11 mouse cellular contexts compared by ENCODE assay signal in the genomic region with DNA sequence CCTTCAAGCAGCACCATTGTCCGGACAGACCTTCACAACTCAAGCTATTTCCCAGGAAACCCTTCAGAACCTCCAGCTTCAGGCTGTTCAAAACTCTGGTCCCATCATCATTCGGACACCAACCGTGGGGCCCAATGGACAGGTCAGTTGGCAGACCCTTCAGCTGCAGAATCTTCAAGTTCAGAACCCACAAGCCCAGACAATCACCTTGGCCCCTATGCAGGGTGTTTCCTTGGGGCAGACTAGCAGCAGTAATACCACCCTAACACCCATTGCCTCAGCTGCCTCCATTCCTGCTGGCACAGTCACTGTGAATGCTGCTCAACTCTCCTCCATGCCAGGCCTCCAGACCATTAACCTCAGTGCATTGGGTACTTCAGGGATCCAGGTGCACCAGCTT. TPM values are rescaled to one million over a fixed set of nuclear protein-coding genes. Genes with fewer than 3 reads are reported as not detected.
DNase-seq lines count a peak whose midpoint lies in the region; ATAC-seq lines count a peak whose summit lies in the region.
"Had no signal": no experiment of that assay in that cellular context is flagged by ENCODE, and none has a peak within 500 bp of the region (broad histone marks: within the 10 kb centered on the region; RNA-seq: fewer than 3 reads in every experiment).

No protein-coding gene starts in this region.

- no peak overlapping the region for H3K4me3 ChIP-seq in heart, embryonic 11.5 days (ENCODE audit: low read depth, low read length)
- no peak overlapping the region for H3K4me3 ChIP-seq in neural tube, embryonic 12.5 days
- H3K4me3 ChIP-seq in limb, embryonic 12.5 days (replicated peaks) = no peak overlapping the region
- H3K4me3 ChIP-seq in stomach, embryonic 16.5 days (replicated peaks; ENCODE audit: low read length) = no peak overlapping the region

- H3K27me3 ChIP-seq in heart, embryonic 11.5 days (ENCODE audit: control insufficient read depth, insufficient read depth, low read length) = no peaks in the 10 kb centered on the region
- no peaks in the 10 kb centered on the region for H3K27me3 ChIP-seq in neural tube, embryonic 12.5 days (replicated peaks)
- no peaks in the 10 kb centered on the region for H3K27me3 ChIP-seq in limb, embryonic 12.5 days
- H3K27me3 ChIP-seq in stomach, embryonic 16.5 days (ENCODE audit: control insufficient read depth, insufficient read depth, low read length) = no peaks in the 10 kb centered on the region

- H3K9ac ChIP-seq in heart, embryonic 11.5 days (ENCODE audit: low read depth, low read length) = no peak overlapping the region; the same call in 1 of the 2 replicates
- no peak overlapping the region for H3K9ac ChIP-seq in neural tube, embryonic 12.5 days
- 0 out of 2 replicates have a peak overlapping the region, but pooled peaks have one; percentile 8 for H3K9ac ChIP-seq in limb, embryonic 12.5 days (replicated peaks)
- peak overlapping the region; percentile 29; the same call in 1 of the 2 replicates for H3K9ac ChIP-seq in stomach, embryonic 16.5 days (ENCODE audit: low read length)

- no peak for ATAC-seq in heart, embryonic 11.5 days (replicated peaks; ENCODE audit: insufficient number of reproducible peaks, low FRiP score, low TSS enrichment)
- ATAC-seq in neural tube, embryonic 12.5 days (ENCODE audit: low FRiP score, low read depth) = no peak
- no peak for ATAC-seq in limb, embryonic 12.5 days (ENCODE audit: insufficient number of reproducible peaks, insufficient read depth, low FRiP score, low TSS enrichment, low read depth)
- ATAC-seq in stomach, embryonic 16.5 days (ENCODE audit: insufficient read depth, low FRiP score) = no peak

- no peak overlapping the region for H3K27ac ChIP-seq in heart, embryonic 11.5 days (ENCODE audit: low read depth, low read length)
- H3K27ac ChIP-seq in neural tube, embryonic 12.5 days = no peak overlapping the region
- H3K27ac ChIP-seq in limb, embryonic 12.5 days = no peak overlapping the region
- no peak overlapping the region for H3K27ac ChIP-seq in stomach, embryonic 16.5 days (ENCODE audit: low read length)

- peak overlapping the region; percentile 27; the same call in 1 of the 2 replicates for H3K4me2 ChIP-seq in heart, embryonic 11.5 days
- H3K4me2 ChIP-seq in neural tube, embryonic 12.5 days (replicated peaks) = 0 out of 2 replicates have a peak overlapping the region, but pooled peaks have one; percentile 20
- H3K4me2 ChIP-seq in limb, embryonic 12.5 days = peak overlapping the region; percentile 35
- H3K4me2 ChIP-seq in stomach, embryonic 16.5 days (ENCODE audit: low read depth, low read length) = 0 out of 2 replicates have a peak overlapping the region, but pooled peaks have one; percentile 18

- no peaks in the 10 kb centered on the region for H3K9me3 ChIP-seq in heart, embryonic 11.5 days (replicated peaks; ENCODE audit: control insufficient read depth, low read length)
- no peaks in the 10 kb centered on the region for H3K9me3 ChIP-seq in neural tube, embryonic 12.5 days
- H3K9me3 ChIP-seq in limb, embryonic 12.5 days = no peaks in the 10 kb centered on the region; the same call in 1 of the 2 replicates
- no peaks in the 10 kb centered on the region for H3K9me3 ChIP-seq in stomach, embryonic 16.5 days (replicated peaks; ENCODE audit: control insufficient read depth, low read length)

- H3K4me1 ChIP-seq in heart, embryonic 11.5 days (ENCODE audit: control insufficient read depth, insufficient read depth, low read length) = peaks cover 11% of the 10 kb centered on the region; the same call in 1 of the 2 replicates
- H3K4me1 ChIP-seq in neural tube, embryonic 12.5 days = peaks cover 38% of the 10 kb centered on the region
- H3K4me1 ChIP-seq in limb, embryonic 12.5 days (replicated peaks) = peaks cover 44% of the 10 kb centered on the region
- peaks cover 25% of the 10 kb centered on the region for H3K4me1 ChIP-seq in stomach, embryonic 16.5 days (ENCODE audit: control insufficient read depth, insufficient read depth, low read length)

- WGBS in heart, embryonic 11.5 days (ENCODE audit: insufficient replicate concordance) = 95% methylated on average over 3 of the region's 3 CpGs
- WGBS in neural tube, embryonic 12.5 days = 96% methylated on average over 3 of the region's 3 CpGs
- 95% methylated on average over 3 of the region's 3 CpGs for WGBS in limb, embryonic 12.5 days
- WGBS in stomach, embryonic 16.5 days = 90% methylated on average over 3 of the region's 3 CpGs

- intact Hi-C loops in heart, postnatal 10 days (cut with DNase I) = no loop called here

- peaks cover 36% of the 10 kb centered on the region for H3K36me3 ChIP-seq in heart, embryonic 11.5 days (ENCODE audit: control insufficient read depth, insufficient read depth, low read length)
- peaks cover 57% of the 10 kb centered on the region for H3K36me3 ChIP-seq in neural tube, embryonic 12.5 days
- peaks cover 70% of the 10 kb centered on the region for H3K36me3 ChIP-seq in limb, embryonic 12.5 days
- H3K36me3 ChIP-seq in stomach, embryonic 16.5 days (ENCODE audit: control insufficient read depth, insufficient read depth, low read length) = peaks cover 30% of the 10 kb centered on the region

- DNase-seq in heart, postnatal 10 days = no peak
- DNase-seq in neural tube, embryonic 10.5 days (ENCODE audit: extremely low spot score, low spot score) = no peak
- no peak for DNase-seq in layer of hippocampus, postnatal 36 days
- no peak for DNase-seq in thymus, postnatal 25 days
- DNase-seq: cerebellum, adult 2 months; kidney, adult 9 months; thymus, postnatal 4 days had no signal

RNA-seq across cellular contexts. Expression of a gene that starts 3.3 kb away (rescaled TPM):
- 7.5 and 8.1 TPM in 2 replicates for polyA plus RNA-seq in heart, embryonic 11.5 days (2014; fragmentation: Nextera tagmentation; extraction: Ambion mirVana)
- total RNA-seq in heart, postnatal 10 days (2021) = 10 to 100 TPM; 57.7 to 68.4 TPM
- 6.9 and 7.7 TPM in 2 replicates for polyA plus RNA-seq in neural tube, embryonic 12.5 days (2016; fragmentation: Nextera tagmentation; extraction: Ambion mirVana)
- polyA plus RNA-seq in limb, embryonic 12.5 days (2016; fragmentation: Nextera tagmentation; extraction: Ambion mirVana) = 11.1 and 12.1 TPM in 2 replicates
- 9.5 and 10.3 TPM in 2 replicates for polyA plus RNA-seq in stomach, embryonic 16.5 days (2015; fragmentation: Nextera tagmentation; extraction: Ambion mirVana)
- 10 to 100 TPM; 22.4 to 23.1 TPM for total RNA-seq in layer of hippocampus, postnatal 36 days (2021)

RNA-seq across cellular contexts. Expression of a gene that starts 35.9 kb away (rescaled TPM):
- 0.93 and 1.2 TPM in 2 replicates for polyA plus RNA-seq in heart, embryonic 11.5 days (2014; fragmentation: Nextera tagmentation; extraction: Ambion mirVana)
- 1 to 10 TPM in 1 of 2 experiments, under 1 TPM in 1; 0.67 to 1.4 TPM for total RNA-seq in heart, postnatal 10 days (2021)
- polyA plus RNA-seq in neural tube, embryonic 12.5 days (2016; fragmentation: Nextera tagmentation; extraction: Ambion mirVana) = 0.23 TPM in 2 replicates
- polyA plus RNA-seq in limb, embryonic 12.5 days (2016; fragmentation: Nextera tagmentation; extraction: Ambion mirVana) = 0.48 TPM in 1 of 2 replicates, not detected in the other
- polyA plus RNA-seq in stomach, embryonic 16.5 days (2015; fragmentation: Nextera tagmentation; extraction: Ambion mirVana) = 0.68 and 2.5 TPM in 2 replicates
- total RNA-seq in layer of hippocampus, postnatal 36 days (2021) = under 1 TPM; 0.42 to 0.51 TPM

RNA-seq across cellular contexts. Expression of a gene that starts 42.3 kb away (rescaled TPM):
- 0.20 and 0.52 TPM in 2 replicates for polyA plus RNA-seq in heart, embryonic 11.5 days (2014; fragmentation: Nextera tagmentation; extraction: Ambion mirVana)
- not detected for total RNA-seq in heart, postnatal 10 days (2021)
- 0.57 and 0.81 TPM in 2 replicates for polyA plus RNA-seq in neural tube, embryonic 12.5 days (2016; fragmentation: Nextera tagmentation; extraction: Ambion mirVana)
- polyA plus RNA-seq in limb, embryonic 12.5 days (2016; fragmentation: Nextera tagmentation; extraction: Ambion mirVana) = 3.1 and 4.3 TPM in 2 replicates
- 1.3 TPM in 2 replicates for polyA plus RNA-seq in stomach, embryonic 16.5 days (2015; fragmentation: Nextera tagmentation; extraction: Ambion mirVana)
- under 1 TPM; 0.38 to 0.57 TPM for total RNA-seq in layer of hippocampus, postnatal 36 days (2021)

RNA-seq across cellular contexts. Expression of a gene that starts 49.5 kb away (rescaled TPM):
- polyA plus RNA-seq in heart, embryonic 11.5 days (2014; fragmentation: Nextera tagmentation; extraction: Ambion mirVana) = 124 and 139 TPM in 2 replicates
- total RNA-seq in heart, postnatal 10 days (2021) = 10 to 100 TPM; 23.3 to 27.3 TPM
- 80.5 and 80.6 TPM in 2 replicates for polyA plus RNA-seq in neural tube, embryonic 12.5 days (2016; fragmentation: Nextera tagmentation; extraction: Ambion mirVana)
- 66.1 and 68.1 TPM in 2 replicates for polyA plus RNA-seq in limb, embryonic 12.5 days (2016; fragmentation: Nextera tagmentation; extraction: Ambion mirVana)
- 131 and 157 TPM in 2 replicates for polyA plus RNA-seq in stomach, embryonic 16.5 days (2015; fragmentation: Nextera tagmentation; extraction: Ambion mirVana)
- 10 to 100 TPM; 40.6 to 41.0 TPM for total RNA-seq in layer of hippocampus, postnatal 36 days (2021)

RNA-seq across cellular contexts. Expression of a gene that starts 58.7 kb away (rescaled TPM):
- 62.9 and 64.9 TPM in 2 replicates for polyA plus RNA-seq in heart, embryonic 11.5 days (2014; fragmentation: Nextera tagmentation; extraction: Ambion mirVana)
- 10 to 100 TPM; 16.2 to 16.4 TPM for total RNA-seq in heart, postnatal 10 days (2021)
- 51.3 and 53.2 TPM in 2 replicates for polyA plus RNA-seq in neural tube, embryonic 12.5 days (2016; fragmentation: Nextera tagmentation; extraction: Ambion mirVana)
- 95.6 and 99.6 TPM in 2 replicates for polyA plus RNA-seq in limb, embryonic 12.5 days (2016; fragmentation: Nextera tagmentation; extraction: Ambion mirVana)
- polyA plus RNA-seq in stomach, embryonic 16.5 days (2015; fragmentation: Nextera tagmentation; extraction: Ambion mirVana) = 55.4 and 57.0 TPM in 2 replicates
- 10 to 100 TPM; 21.4 to 24.2 TPM for total RNA-seq in layer of hippocampus, postnatal 36 days (2021)

Comparison
In these comparisons a context has a peak if more than half of its experiments do, and no peak if none do; other contexts are left out.
1. H3K9ac ChIP-seq: peak in limb, embryonic 12.5 days (single experiment) and stomach, embryonic 16.5 days (single experiment); none in heart, embryonic 11.5 days (single experiment) and neural tube, embryonic 12.5 days (single experiment).
2. Peak in every context shown above with its lines, with median percentiles within 50 percentile points of each other: H3K4me2 ChIP-seq.